In the genomic region with DNA sequence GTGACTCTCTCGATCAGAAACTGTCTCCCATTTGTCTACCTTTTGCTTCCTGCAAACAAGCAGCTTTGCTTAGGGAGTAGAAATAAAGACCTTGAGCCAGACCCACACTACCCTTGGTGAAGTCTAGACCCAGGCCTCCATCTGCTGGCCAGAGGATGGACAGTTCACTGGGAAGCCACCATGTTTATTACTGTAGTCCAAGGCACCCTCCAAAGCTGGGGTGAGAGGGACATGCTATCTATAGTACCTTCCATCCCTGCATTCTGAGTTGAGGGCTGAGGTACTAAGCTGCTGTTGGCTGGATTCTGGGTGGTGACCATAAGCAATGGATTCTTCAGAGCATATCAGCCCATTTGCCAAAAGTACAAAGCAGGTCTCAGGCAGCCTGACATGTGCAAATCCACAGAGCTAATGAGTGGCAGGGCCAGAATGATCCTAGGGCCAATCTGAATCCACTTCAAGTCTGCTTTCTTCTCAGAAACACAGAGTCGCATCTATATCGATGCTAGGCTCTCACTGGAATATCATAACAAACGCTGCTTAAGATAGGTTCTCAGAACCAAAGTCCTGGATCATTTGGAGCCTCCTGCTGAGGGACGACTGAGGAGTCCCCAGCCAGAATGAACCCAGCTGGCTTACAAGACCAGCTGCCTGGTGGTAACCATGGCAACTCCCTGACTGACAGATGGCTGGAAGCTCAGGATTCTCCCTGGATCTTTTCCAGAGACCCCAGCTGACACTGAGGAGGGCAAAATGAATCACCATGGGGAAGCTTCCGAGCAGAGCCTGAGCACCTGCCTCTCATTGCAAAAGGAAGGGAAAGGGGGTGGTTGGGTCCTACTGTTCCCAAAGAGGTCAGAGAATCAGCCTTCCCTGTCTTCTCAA, we compare ENCODE assay signal across 9 mouse cellular contexts. TPM values are rescaled to one million over a fixed set of nuclear protein-coding genes. Genes with fewer than 3 reads are reported as not detected.
DNase-seq lines count a peak whose midpoint lies in the region; ATAC-seq and TF ChIP-seq lines count a peak whose summit lies in the region.
"Had no signal": no experiment of that assay in that cellular context is flagged by ENCODE, and none has a peak within 500 bp of the region (broad histone marks: within the 10 kb centered on the region; RNA-seq: fewer than 3 reads in every experiment).

No protein-coding gene starts in this region.

- H3K4me3 ChIP-seq in heart, embryonic 11.5 days (ENCODE audit: low read depth, low read length), result no peak overlapping the region
- no peak overlapping the region for H3K4me3 ChIP-seq in left cerebral cortex, adult 2 months
- H3K4me3 ChIP-seq: myocyte had no signal

- H3K9ac ChIP-seq in heart, embryonic 11.5 days (ENCODE audit: low read depth, low read length), result no peak overlapping the region

- intact Hi-C loops in left cerebral cortex, adult 2 months (cut with DNase I), result no loop called here

- no peaks in the 10 kb centered on the region for H3K9me3 ChIP-seq in heart, embryonic 11.5 days (replicated peaks; ENCODE audit: control insufficient read depth, low read length)

- no peak for ATAC-seq in heart, embryonic 11.5 days (replicated peaks; ENCODE audit: insufficient number of reproducible peaks, low FRiP score, low TSS enrichment)

- peak overlapping the region; percentile 37; the same call in 1 of the 2 replicates for H3K27ac ChIP-seq in heart, embryonic 11.5 days (ENCODE audit: low read depth, low read length)
- H3K27ac ChIP-seq in left cerebral cortex, adult 2 months, result no peak overlapping the region

- no peaks in the 10 kb centered on the region for H3K27me3 ChIP-seq in heart, embryonic 11.5 days (ENCODE audit: control insufficient read depth, insufficient read depth, low read length)

- peaks cover 14% of the 10 kb centered on the region for H3K4me1 ChIP-seq in heart, embryonic 11.5 days (ENCODE audit: control insufficient read depth, insufficient read depth, low read length)

- peak overlapping the region; percentile 7; the same call in 1 of the 2 replicates for H3K4me2 ChIP-seq in heart, embryonic 11.5 days

- 26% methylated on average over 6 of the region's 6 CpGs for WGBS in heart, embryonic 11.5 days (ENCODE audit: insufficient replicate concordance)

- H3K36me3 ChIP-seq in heart, embryonic 11.5 days (ENCODE audit: control insufficient read depth, insufficient read depth, low read length), result no peaks in the 10 kb centered on the region

- no peak; the same call in 1 of the 2 replicates for TF ChIP-seq CTCF in left cerebral cortex, adult 2 months (IDR thresholded peaks at IDR 0.05)

- no peak for DNase-seq in heart, adult 18-20 months
- DNase-seq in cerebellum, adult 9-10 months, result peak; percentile 90
- peak; percentile 50 to 61 for DNase-seq in frontal cortex, postnatal 10 days (ENCODE audit: low spot score in 2 of 2)
- DNase-seq in left cerebral cortex, adult 2 months (ENCODE audit: extremely low spot score in 1 of 2, low spot score in 2 of 2), result peak; percentile 18 to 26
- peak; percentile 88 for DNase-seq in retina, embryonic 14.5 days (ENCODE audit: low spot score)
- DNase-seq in gastrocnemius, postnatal 25 days, result no peak
- DNase-seq in liver, result no peak

RNA-seq across cellular contexts. Expression of gene Lrtm1, which starts 59.6 kb away (rescaled TPM):
- polyA plus RNA-seq in heart, embryonic 11.5 days (2014; fragmentation: Nextera tagmentation; extraction: Ambion mirVana), result 0.80 and 0.92 TPM in 2 replicates
- total RNA-seq in heart, adult 18-20 months (2021), result 100 to 1,000 TPM; 214 to 234 TPM
- not detected for total RNA-seq in left cerebral cortex, adult 2 months (2021)
- 10 to 100 TPM; 27.1 to 34.6 TPM for total RNA-seq in gastrocnemius, postnatal 25 days (2021)

Comparison
In these comparisons a context has a peak if more than half of its experiments do, and no peak if none do; other contexts are left out.
1. DNase-seq: peak in cerebellum, adult 9-10 months (single experiment), frontal cortex, postnatal 10 days (2 of 2), left cerebral cortex, adult 2 months (2 of 2) and retina, embryonic 14.5 days (single experiment); none in heart, adult 18-20 months (0 of 2), gastrocnemius, postnatal 25 days (single experiment) and liver (single experiment).
2. RNA of gene Lrtm1, which starts 59.6 kb away (total RNA-seq): 214 to 234 TPM in heart, adult 18-20 months and 27.1 to 34.6 TPM in gastrocnemius, postnatal 25 days; not detected in left cerebral cortex, adult 2 months; every median in the first group is over 10 times any median in the second.